Mouse (Mus musculus): Measurements from ENCODE around the gene Opa3. TPM values are rescaled to one million over a fixed set of nuclear protein-coding genes. Genes with fewer than 3 reads are reported as not detected.

Opa3 gene
- 51.9 TPM for total RNA-seq (2023)

GRCm38 (mm10) chr7:19227883-19228792, at the start of gene Opa3:
Gene Opa3, plus strand, starts transcription at chr7:19228334.

DNA sequence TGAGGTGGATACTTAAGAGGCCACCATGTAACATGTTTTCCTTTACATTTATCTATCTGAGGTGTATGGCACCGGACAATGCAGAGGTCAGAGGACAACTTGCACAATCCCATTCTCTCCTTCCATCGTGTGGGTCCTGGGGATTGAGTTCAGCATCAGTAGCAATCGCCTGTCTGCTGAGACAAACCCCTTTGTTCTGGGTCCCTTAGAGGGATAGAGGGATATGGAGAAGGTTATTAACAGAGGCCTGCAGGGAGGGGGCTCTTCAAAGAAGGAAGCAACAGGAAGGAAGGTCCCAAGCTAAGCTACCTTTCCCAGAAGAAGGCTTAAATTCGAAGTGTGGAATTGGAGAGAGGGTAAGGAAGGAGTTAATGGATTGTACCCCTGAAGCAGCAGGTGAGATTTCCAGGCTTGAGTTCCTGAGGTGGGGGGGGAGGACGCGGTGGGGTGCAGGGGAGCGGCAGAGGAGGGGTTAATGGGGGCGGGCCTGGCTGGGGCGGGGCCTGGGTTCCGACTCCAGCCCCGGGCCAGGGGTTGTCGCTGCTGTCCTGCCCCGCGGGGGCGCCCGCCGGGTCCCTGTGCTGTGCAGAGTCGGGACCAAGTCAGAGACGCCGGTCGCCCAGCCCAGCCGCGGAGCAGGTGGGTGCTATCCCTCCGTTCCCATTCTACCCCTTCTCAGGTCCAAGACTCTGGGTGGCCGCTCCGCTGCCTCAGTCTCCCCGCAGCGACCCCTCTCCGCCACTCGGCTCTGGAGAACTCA, 16.0 kb upstream of the Opa3 start, which contains the start of gene Gpr4:
Gene Gpr4, plus strand, starts transcription at position 543 of the 760 bp plus-strand sequence.

DNA sequence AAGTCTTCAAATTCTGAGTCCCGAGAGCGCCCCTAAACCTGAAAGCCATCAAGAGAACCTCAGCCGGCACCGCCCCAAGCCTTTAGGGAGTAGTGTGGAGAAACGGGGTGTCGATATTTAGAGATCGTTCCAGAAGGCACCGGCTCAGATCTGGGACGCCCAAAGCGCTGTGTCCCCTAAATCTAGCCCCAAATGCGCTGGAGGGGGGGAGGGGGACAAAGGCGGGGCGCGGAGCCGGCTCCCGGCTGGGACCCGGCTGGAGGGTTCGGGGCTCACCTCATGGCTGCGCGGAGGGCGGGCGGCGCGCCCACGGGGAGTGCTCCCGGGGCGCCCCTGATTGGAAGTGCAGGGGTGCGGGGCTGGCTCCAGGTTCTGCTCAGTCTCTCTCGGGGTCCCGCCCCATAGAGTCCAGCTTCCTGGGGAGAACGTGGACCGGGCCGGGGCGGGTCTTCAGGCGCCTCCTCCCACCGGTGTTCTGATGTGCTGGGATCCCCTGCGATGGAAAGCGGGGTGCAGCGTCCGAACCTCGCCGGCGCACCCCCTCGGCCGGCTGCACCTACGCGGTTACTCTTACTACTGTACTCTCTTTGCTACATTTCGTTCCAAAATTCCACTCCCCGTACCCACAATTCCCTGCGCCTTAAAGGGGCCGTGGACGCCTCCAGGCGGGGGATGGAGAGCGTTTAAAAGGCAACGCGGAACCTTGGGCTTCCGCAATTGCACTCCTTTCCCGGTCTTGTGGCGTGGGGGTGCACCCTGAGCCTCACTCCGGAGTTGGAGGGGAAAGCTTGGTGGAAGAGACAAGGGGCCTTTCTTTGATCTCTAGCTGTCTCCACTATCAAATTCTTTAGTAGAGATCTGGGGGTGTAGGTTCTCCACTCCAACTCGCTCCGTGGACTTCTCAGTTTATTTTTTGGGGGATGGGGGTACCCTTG, 43.4 kb downstream of the Opa3 start, which contains the start of gene Vasp:
Gene Vasp, minus strand, starts transcription at position 580 of the 935 bp plus-strand sequence.

DNA sequence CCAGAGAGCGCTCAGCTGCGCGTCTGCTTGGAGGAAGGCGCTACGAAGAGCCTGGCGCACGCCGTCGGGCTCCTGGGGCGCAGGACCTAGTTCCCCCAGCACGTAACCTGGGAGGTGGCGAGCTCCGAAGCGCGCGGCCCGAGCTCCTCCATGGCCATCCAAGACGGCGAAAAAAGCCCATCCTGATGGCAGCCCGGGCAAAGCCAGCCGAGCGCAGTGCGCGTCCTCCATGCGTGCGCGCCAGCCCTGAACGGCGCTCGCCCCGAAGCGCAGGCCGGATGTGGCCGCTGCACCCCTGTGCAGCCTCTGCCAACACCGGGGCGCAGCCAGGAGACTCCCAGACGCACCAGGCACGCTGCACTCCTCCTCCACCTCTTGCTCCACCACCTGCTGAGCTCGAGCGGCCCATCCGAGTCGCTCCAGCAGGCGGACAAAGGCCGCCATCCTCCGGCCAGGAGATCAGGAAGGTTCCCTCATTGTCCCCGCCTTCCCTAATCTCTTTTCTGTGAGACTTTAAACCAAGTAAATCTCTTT, 51.5 kb downstream of the Opa3 start, which contains the start of gene Ppm1n:
Gene Ppm1n, minus strand, starts transcription at position 484 of the 534 bp plus-strand sequence.

GRCm38 (mm10) chr7:19282385-19282784, 54.3 kb downstream of the Opa3 start, which contains the start of gene Rtn2:
Gene Rtn2, plus strand, starts transcription at chr7:19282624.

Other genes starting within 250 kb of the Opa3 start
- not detected for gene Nanos2, start 240.9 kb upstream of the Opa3 start, total RNA-seq (2023)
- 1.7 TPM for gene Mypop, start 237.1 kb upstream of the Opa3 start, total RNA-seq (2023)
- gene Irf2bp1, start 224.3 kb upstream of the Opa3 start, total RNA-seq (2023) = 29.4 TPM
- not detected for gene Foxa3, start 204.8 kb upstream of the Opa3 start, total RNA-seq (2023)
- gene Sympk, start 204.0 kb upstream of the Opa3 start, total RNA-seq (2023) = 95.9 TPM
- gene Rsph6a, start 173.6 kb upstream of the Opa3 start, total RNA-seq (2023) = 0.34 TPM
- gene Dmwd, start 152.1 kb upstream of the Opa3 start, total RNA-seq (2023) = 1.5 TPM
- 1.5 TPM for gene Dmpk, start 144.5 kb upstream of the Opa3 start, total RNA-seq (2023)
- 0.83 TPM for gene Six5, start 133.7 kb upstream of the Opa3 start, total RNA-seq (2023)
- gene Gm4969, start 110.0 kb upstream of the Opa3 start, total RNA-seq (2023) = not detected
- 23.1 TPM for gene Fbxo46, start 108.5 kb upstream of the Opa3 start, total RNA-seq (2023)
- gene Qpctl, start 79.0 kb upstream of the Opa3 start, total RNA-seq (2023) = 11.3 TPM
- gene Snrpd2, start 78.6 kb upstream of the Opa3 start, total RNA-seq (2023) = 88.9 TPM
- not detected for gene Gipr, start 62.2 kb upstream of the Opa3 start, total RNA-seq (2023)
- 15.5 TPM for gene Eml2, start 51.9 kb upstream of the Opa3 start, total RNA-seq (2023)
- not detected for gene Gpr4, start 15.8 kb upstream of the Opa3 start, total RNA-seq (2023)
- gene Vasp, start 43.5 kb downstream of the Opa3 start, total RNA-seq (2023) = 296 TPM
- 2.3 TPM for gene Ppm1n, start 51.7 kb downstream of the Opa3 start, total RNA-seq (2023)
- gene Rtn2, start 54.3 kb downstream of the Opa3 start, total RNA-seq (2023) = not detected
- gene Fosb, start 81.7 kb downstream of the Opa3 start, total RNA-seq (2023) = 1,017 TPM
- gene Ercc1, start 116.4 kb downstream of the Opa3 start, total RNA-seq (2023) = 65.9 TPM
- 12.8 TPM for gene Cd3eap, start 131.1 kb downstream of the Opa3 start, total RNA-seq (2023)
- 1.6 TPM for gene Ppp1r13l, start 131.4 kb downstream of the Opa3 start, total RNA-seq (2023)
- 83.7 TPM for gene Ercc2, start 153.7 kb downstream of the Opa3 start, total RNA-seq (2023)
- 3.6 TPM for gene Klc3, start 175.8 kb downstream of the Opa3 start, total RNA-seq (2023)
- not detected for gene Ckm, start 176.4 kb downstream of the Opa3 start, total RNA-seq (2023)
- 26.6 TPM for gene Mark4, start 230.5 kb downstream of the Opa3 start, total RNA-seq (2023)
- gene Exoc3l2, start 235.0 kb downstream of the Opa3 start, total RNA-seq (2023) = not detected